Mouse (Mus musculus) embryonic facial prominence, embryonic 14.5 days (tissue): Measurements from ENCODE around the gene Otud3. TPM values are rescaled to one million over a fixed set of nuclear protein-coding genes. Genes with fewer than 3 reads are reported as not detected.

Source experiments
- ATAC-seq: fragments of 200-750 bp; cut with Nextera tagmentation; 2 replicates; pipeline ENCODE4 v1.8.0; 2017; ENCODE audit warnings: low read depth, moderate number of reproducible peaks, moderate TSS enrichment
- DNase-seq: peaks from one replicate; pipeline ENCODE4 v3.0.0-alpha.2; 2015; ENCODE audit warnings: low spot score
- H3K27ac ChIP-seq: fragments of 300-500 bp; sonication (generic); replicated peaks from 2 replicates; pipeline ENCODE4 v1.5.1; 2014; ENCODE audit warnings: low read depth, mild to moderate bottlenecking, low read length, moderate library complexity
- H3K27me3 ChIP-seq: fragments of 300-500 bp; sonication (generic); replicated peaks from 2 replicates; pipeline ENCODE4 v1.6.1; 2014; ENCODE audit warnings: low read length; ENCODE audit not compliant: control insufficient read depth, insufficient read depth
- H3K36me3 ChIP-seq: fragments of 300-500 bp; sonication (generic); 2 replicates; pipeline ENCODE4 v1.6.1; 2014; ENCODE audit warnings: low read length, mixed read lengths; ENCODE audit not compliant: control insufficient read depth, insufficient read depth
- H3K4me1 ChIP-seq: fragments of 300-500 bp; sonication (generic); 2 replicates; pipeline ENCODE4 v1.6.1; 2014; ENCODE audit warnings: antibody characterized with exemption, low read length; ENCODE audit not compliant: control insufficient read depth, insufficient read depth
- H3K4me2 ChIP-seq: fragments of 300-500 bp; sonication (generic); 2 replicates; pipeline ENCODE4 v1.6.1; 2014; ENCODE audit warnings: low read depth, mild to moderate bottlenecking, low read length, moderate library complexity, mixed read lengths
- H3K4me3 ChIP-seq: fragments of 300-500 bp; sonication (generic); 2 replicates; pipeline ENCODE4 v1.5.1; 2014; ENCODE audit warnings: low read depth, mild to moderate bottlenecking, low read length
- H3K9ac ChIP-seq: fragments of 300-500 bp; sonication (generic); 2 replicates; pipeline ENCODE4 v1.6.1; 2014; ENCODE audit warnings: low read depth, mild to moderate bottlenecking, low read length, moderate library complexity, mixed read lengths
- H3K9me3 ChIP-seq: fragments of 300-500 bp; sonication (generic); 2 replicates; pipeline ENCODE4 v1.6.1; 2016; ENCODE audit warnings: low read length; ENCODE audit not compliant: control insufficient read depth
- WGBS: fragments of 180-500 bp; shearing (Covaris S2); extraction: QIAGEN DNeasy Blood & Tissue Kit; methylation state at CpG from one replicate; pipeline ENCODE4 v1.1.7; 2014; 5-methylcytosine and 5-hydroxymethylcytosine counted together
- polyA plus RNA-seq: library from polyadenylated mRNA; unstranded; fragments of >200 nt; fragmentation: Nextera tagmentation; extraction: Ambion mirVana; gene quantifications from 2 replicates; pipeline ENCODE4 v1.2.1, GENCODE M21; 2014

Gene Otud3
- polyA plus RNA-seq, 1 experiment from 2014 or later, result 4.1 TPM

- no peak overlapping the region for H3K9ac ChIP-seq
- H3K9me3 ChIP-seq, result no peaks in the 10 kb centered on the region
- ATAC-seq (no peak), DNase-seq (peak; percentile 75)
- no peak overlapping the region for H3K4me3 ChIP-seq
- no peaks in the 10 kb centered on the region for H3K4me1 ChIP-seq
- 31% methylated on average over 7 of the region's 7 CpGs for WGBS
- no peak overlapping the region for H3K4me2 ChIP-seq
- no peaks in the 10 kb centered on the region for H3K27me3 ChIP-seq
- no peak overlapping the region for H3K27ac ChIP-seq
- no peaks in the 10 kb centered on the region for H3K36me3 ChIP-seq
These were observed 57.3 kb downstream of the Otud3 start for GRCm38 (mm10) chr4:138856491-138856890.

- no peaks in the 10 kb centered on the region for H3K4me1 ChIP-seq
- no peak overlapping the region for H3K4me2 ChIP-seq
- DNase-seq (no peak), ATAC-seq (no peak)
- H3K4me3 ChIP-seq, result no peak overlapping the region
- H3K9me3 ChIP-seq, result no peaks in the 10 kb centered on the region
- H3K27ac ChIP-seq, result no peak overlapping the region
- no peak overlapping the region for H3K9ac ChIP-seq
- H3K27me3 ChIP-seq, result no peaks in the 10 kb centered on the region
- no peaks in the 10 kb centered on the region for H3K36me3 ChIP-seq
- 88% methylated on average over 9 of the region's 9 CpGs for WGBS
These were observed 58.6 kb downstream of the Otud3 start for GRCm38 (mm10) chr4:138855092-138855632.

GRCm38 (mm10) chr4:138852961-138853360, 60.8 kb downstream of the Otud3 start:
- Histone ChIP-seq H3K4me1 (no peaks in the 10 kb centered on the region), H3K4me2 (no peak overlapping the region), H3K27ac (no peak overlapping the region), H3K36me3 (no peaks in the 10 kb centered on the region), H3K9ac (no peak overlapping the region), H3K4me3 (no peak overlapping the region), H3K9me3 (no peaks in the 10 kb centered on the region), H3K27me3 (no peaks in the 10 kb centered on the region)
- no peak for ATAC-seq
- 66% methylated on average over 6 of the region's 6 CpGs for WGBS
- DNase-seq, result no peak

- Histone ChIP-seq H3K4me3 (no peak overlapping the region), H3K4me2 (no peak overlapping the region), H3K27ac (no peak overlapping the region), H3K4me1 (no peaks in the 10 kb centered on the region), H3K27me3 (no peaks in the 10 kb centered on the region), H3K9me3 (no peaks in the 10 kb centered on the region), H3K36me3 (no peaks in the 10 kb centered on the region), H3K9ac (no peak overlapping the region)
- WGBS, result 6% methylated on average over 4 of the region's 4 CpGs
- peak; percentile 56 for DNase-seq
- ATAC-seq, result 0 out of 2 replicates have a peak, but pooled peaks have one; percentile 44
These were observed 62.3 kb downstream of the Otud3 start for GRCm38 (mm10) chr4:138851463-138851862.

Other genes starting within 250 kb of the Otud3 start
- 0.17 and 0.61 TPM in 2 replicates for gene Pla2g2c, start 189.2 kb downstream of the Otud3 start, polyA plus RNA-seq
- gene Ubxn10, start 176.8 kb downstream of the Otud3 start, polyA plus RNA-seq, result 2.2 and 4.7 TPM in 2 replicates
- gene Pla2g2f, start 156.3 kb downstream of the Otud3 start, polyA plus RNA-seq, result 5.3 and 6.5 TPM in 2 replicates
- 0.28 and 0.38 TPM in 2 replicates for gene Pla2g2d, start 138.2 kb downstream of the Otud3 start, polyA plus RNA-seq
- gene Pla2g5, start 50.5 kb downstream of the Otud3 start, polyA plus RNA-seq, result 2.2 and 2.3 TPM in 2 replicates
- not detected in 2 replicates for gene Gm13030, start 40.0 kb downstream of the Otud3 start, polyA plus RNA-seq
- 0.28 and 0.38 TPM in 2 replicates for gene Pla2g2e, start 36.0 kb downstream of the Otud3 start, polyA plus RNA-seq
- not detected in 2 replicates for gene Rnf186, start 53.2 kb upstream of the Otud3 start, polyA plus RNA-seq
- gene Tmco4, start 58.9 kb upstream of the Otud3 start, polyA plus RNA-seq, result 3.8 and 4.7 TPM in 2 replicates
- 0.17 TPM in 1 of 2 replicates, not detected in the other for gene Htr6, start 161.6 kb upstream of the Otud3 start, polyA plus RNA-seq
- 124 and 133 TPM in 2 replicates for gene Nbl1, start 179.0 kb upstream of the Otud3 start, polyA plus RNA-seq
- 468 and 555 TPM in 2 replicates for gene Minos1, start 217.2 kb upstream of the Otud3 start, polyA plus RNA-seq